Mouse (Mus musculus): ENCODE results near the gene Mgp.
A peak's percentile ranks its signal among the peaks of the same experiment; 100 is the strongest.
"Not testable (repeated sequence)": the region's sequence is repeated elsewhere in the genome, so short reads cannot be mapped to it uniquely, and the experiment has no call there.

Mgp gene

GRCm38 (mm10) chr6:136898222-136898621 is 22.6 kb upstream of the Mgp start:
- DNase-seq (ENCODE audit: low read depth), result no peak

- DNase-seq (ENCODE audit: low read depth), result no peak
Measured at GRCm38 (mm10) chr6:136897789-136898188, 22.2 kb upstream of the Mgp start.

- DNase-seq (ENCODE audit: low read depth), result no peak
Measured at GRCm38 (mm10) chr6:136894532-136895339, 19.1 kb upstream of the Mgp start.

GRCm38 (mm10) chr6:136892002-136892401 is 16.4 kb upstream of the Mgp start:
- no peak for DNase-seq (ENCODE audit: low read depth)

- no peak for DNase-seq (ENCODE audit: low read depth)
Measured at GRCm38 (mm10) chr6:136889554-136889953, 13.9 kb upstream of the Mgp start.

- no peak for DNase-seq (ENCODE audit: low read depth)
Measured at GRCm38 (mm10) chr6:136889067-136889466, 13.4 kb upstream of the Mgp start.

- DNase-seq (ENCODE audit: low read depth), result no peak
Measured at GRCm38 (mm10) chr6:136887854-136888253, 12.2 kb upstream of the Mgp start.

- not testable (repeated sequence) for DNase-seq (ENCODE audit: low read depth)
Measured at GRCm38 (mm10) chr6:136884766-136885165, 9.1 kb upstream of the Mgp start.

- DNase-seq (ENCODE audit: low read depth), result no peak
Measured at GRCm38 (mm10) chr6:136883961-136884360, 8.3 kb upstream of the Mgp start.

GRCm38 (mm10) chr6:136883431-136883915 is 7.8 kb upstream of the Mgp start:
- no peak for DNase-seq (ENCODE audit: low read depth)

GRCm38 (mm10) chr6:136881678-136882077 is 6.1 kb upstream of the Mgp start:
- no peak for DNase-seq (ENCODE audit: low read depth)

GRCm38 (mm10) chr6:136874599-136874998 is 1.0 kb downstream of the Mgp start:
- DNase-seq (ENCODE audit: low read depth), result no peak

GRCm38 (mm10) chr6:136868921-136869320 is 6.7 kb downstream of the Mgp start:
- DNase-seq (ENCODE audit: low read depth), result no peak

GRCm38 (mm10) chr6:136866150-136866549 is 9.5 kb downstream of the Mgp start:
- no peak for DNase-seq (ENCODE audit: low read depth)

GRCm38 (mm10) chr6:136865360-136865759 is 10.3 kb downstream of the Mgp start:
- no peak for DNase-seq (ENCODE audit: low read depth)

GRCm38 (mm10) chr6:136861020-136861419 is 14.6 kb downstream of the Mgp start:
- DNase-seq (ENCODE audit: low read depth), result peak; percentile 74

GRCm38 (mm10) chr6:136858420-136858819 is 17.2 kb downstream of the Mgp start:
- no peak for DNase-seq (ENCODE audit: low read depth)

GRCm38 (mm10) chr6:136857873-136858260 is 17.8 kb downstream of the Mgp start:
- no peak for DNase-seq (ENCODE audit: low read depth)

GRCm38 (mm10) chr6:136857186-136857872 is 18.3 kb downstream of the Mgp start, which contains the start of gene Art4:
Gene Art4 (minus strand): TSS chr6:136857733.
- DNase-seq (ENCODE audit: low read depth), result peak; percentile 64

- peak; percentile 69 for DNase-seq (ENCODE audit: low read depth)
Measured at GRCm38 (mm10) chr6:136856071-136856636, 19.5 kb downstream of the Mgp start.

GRCm38 (mm10) chr6:136855183-136855582 is 20.4 kb downstream of the Mgp start:
- DNase-seq (ENCODE audit: low read depth), result no peak

GRCm38 (mm10) chr6:136854361-136854781 is 21.3 kb downstream of the Mgp start:
- peak; percentile 73 for DNase-seq (ENCODE audit: low read depth)

- peak; percentile 49 for DNase-seq (ENCODE audit: low read depth)
Measured at GRCm38 (mm10) chr6:136852762-136853161, 22.9 kb downstream of the Mgp start.
